Mouse (Mus musculus): ENCODE data around the gene Il1r2.

DNA sequence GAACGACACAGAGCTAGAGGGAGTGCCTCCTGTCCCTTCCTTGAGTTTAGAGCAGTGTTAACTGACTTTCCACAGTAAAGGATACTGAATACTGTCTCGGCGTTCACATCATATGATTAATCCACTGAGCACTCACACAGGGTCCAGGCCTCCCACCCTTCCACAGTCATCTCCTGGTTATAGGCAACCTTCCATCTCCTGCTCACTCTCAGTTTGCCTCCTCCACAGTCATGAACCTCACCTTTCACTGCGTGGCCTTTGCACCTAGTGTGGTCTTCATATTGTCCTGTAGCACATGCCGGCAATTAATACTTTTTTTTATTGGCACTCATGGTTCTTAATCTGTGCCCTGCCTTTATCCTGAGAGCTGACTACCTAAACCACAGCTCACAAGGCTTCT, 44.3 kb upstream of the Il1r2 start:
- TF ChIP-seq MAFK (IDR thresholded peaks at IDR 0.05; ENCODE audit: insufficient read depth, low read depth, low read length) (no peak), ZC3H11A (IDR thresholded peaks at IDR 0.05; ENCODE audit: borderline replicate concordance, low read depth, low read length) (no peak), ZNF384 (IDR thresholded peaks at IDR 0.05; ENCODE audit: low read depth, low read length) (no peak), HCFC1 (IDR thresholded peaks at IDR 0.05; ENCODE audit: borderline replicate concordance, insufficient read depth, low read length) (no peak)
